Mouse (Mus musculus) CD4-positive helper T cell, adult 2 months (primary cell): Measurements from ENCODE around the gene Snx7.

Experiments used
- DNase-seq: peaks from one replicate; pipeline ENCODE4 v3.0.0-alpha.2; 2012; ENCODE audit warnings: low read depth, missing footprints, low spot score

The Snx7 gene

DNA sequence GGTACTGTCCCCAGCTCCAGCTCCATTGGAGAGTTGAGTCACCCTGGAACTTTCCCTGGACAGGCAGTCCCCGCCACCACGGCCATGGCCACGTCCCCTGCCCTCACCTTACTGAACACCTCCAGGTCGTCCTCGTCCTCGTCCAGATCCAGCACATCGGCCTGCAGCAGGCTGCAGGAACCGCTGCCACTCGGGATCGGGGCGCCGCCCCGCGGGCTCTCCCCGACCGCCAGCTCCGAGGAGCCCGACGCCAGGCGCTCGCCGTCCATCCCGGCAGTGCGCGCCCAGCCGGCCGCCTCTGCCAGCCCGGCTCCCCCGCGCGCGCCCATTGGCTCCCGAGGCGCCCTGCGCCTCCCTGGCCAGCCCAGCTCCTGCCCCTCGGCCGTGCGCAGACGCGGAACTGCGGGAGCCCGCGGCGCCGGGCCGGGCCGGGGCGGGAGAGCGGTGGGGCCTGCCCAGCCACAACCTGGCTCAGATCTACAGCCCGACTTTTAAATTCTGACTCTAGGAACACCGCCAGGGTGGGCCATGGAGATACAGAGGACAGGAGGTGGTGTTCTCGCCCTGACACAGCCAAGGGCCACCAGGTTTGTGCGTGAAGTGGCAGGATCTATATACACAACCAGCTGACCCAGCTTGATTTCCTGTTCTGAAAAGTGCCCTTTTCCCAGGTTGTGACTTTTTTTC lies at the start of gene Snx7:
Snx7 (minus strand) TSS at position 300 of the 687 bp plus-strand sequence.
- no peak for DNase-seq

DNA sequence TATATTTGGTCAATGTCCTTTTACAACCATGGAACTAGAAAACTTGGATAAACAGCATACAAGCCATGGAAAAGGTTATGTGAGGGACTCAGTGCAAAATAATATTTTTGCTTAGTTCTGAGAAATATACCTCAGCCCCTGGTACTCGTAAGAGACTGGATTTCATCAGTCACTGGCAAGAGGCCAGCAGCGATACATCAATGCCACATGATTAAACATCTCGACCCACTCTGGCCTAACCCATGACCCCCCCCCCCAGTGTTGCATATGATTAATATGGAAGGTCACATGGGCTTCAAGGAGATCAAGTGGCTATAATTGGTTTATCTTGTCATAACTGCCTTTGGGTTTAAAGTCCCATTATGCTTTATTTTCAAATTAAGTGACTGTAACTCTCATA lies 46.7 kb upstream of the Snx7 start:
- DNase-seq: no peak

DNA sequence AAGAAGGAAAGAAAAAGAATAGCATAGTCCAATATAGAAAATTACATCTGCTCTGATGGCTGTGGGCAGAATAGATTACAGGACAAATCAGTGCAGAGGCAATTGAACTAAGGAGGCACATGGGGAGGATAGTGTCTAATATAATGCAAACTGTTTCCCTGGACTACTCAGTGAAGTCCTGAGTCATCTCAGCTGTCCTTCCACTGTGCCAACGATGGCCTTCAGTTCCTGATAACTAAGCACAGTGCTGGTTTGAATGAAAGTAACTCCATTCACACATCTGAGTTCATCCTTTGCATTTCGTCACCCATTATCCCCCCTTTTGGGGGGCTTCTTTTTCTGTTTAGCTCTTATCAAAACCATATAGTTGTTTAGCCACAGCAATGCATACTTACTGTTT lies 25.0 kb upstream of the Snx7 start:
- DNase-seq: no peak

DNA sequence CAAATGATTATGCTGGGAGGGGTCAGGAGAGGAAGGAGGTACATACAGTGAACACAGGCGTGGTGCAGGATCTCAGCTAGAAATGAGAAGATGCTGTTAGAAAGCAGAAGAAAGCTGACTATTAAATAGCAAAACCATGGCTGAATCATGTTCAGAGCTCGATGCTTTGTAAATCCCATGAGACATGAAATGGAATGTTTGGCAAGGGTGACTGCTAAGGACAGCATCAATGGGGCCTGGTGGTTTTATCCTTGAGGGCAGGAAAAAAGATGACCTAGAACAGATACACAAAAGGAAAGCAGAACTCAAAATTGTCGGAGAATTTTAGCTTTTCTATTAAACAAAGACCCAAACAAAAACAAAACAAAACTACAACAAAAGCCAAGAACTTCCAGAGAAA lies 6.7 kb upstream of the Snx7 start:
- DNase-seq: no peak

DNA sequence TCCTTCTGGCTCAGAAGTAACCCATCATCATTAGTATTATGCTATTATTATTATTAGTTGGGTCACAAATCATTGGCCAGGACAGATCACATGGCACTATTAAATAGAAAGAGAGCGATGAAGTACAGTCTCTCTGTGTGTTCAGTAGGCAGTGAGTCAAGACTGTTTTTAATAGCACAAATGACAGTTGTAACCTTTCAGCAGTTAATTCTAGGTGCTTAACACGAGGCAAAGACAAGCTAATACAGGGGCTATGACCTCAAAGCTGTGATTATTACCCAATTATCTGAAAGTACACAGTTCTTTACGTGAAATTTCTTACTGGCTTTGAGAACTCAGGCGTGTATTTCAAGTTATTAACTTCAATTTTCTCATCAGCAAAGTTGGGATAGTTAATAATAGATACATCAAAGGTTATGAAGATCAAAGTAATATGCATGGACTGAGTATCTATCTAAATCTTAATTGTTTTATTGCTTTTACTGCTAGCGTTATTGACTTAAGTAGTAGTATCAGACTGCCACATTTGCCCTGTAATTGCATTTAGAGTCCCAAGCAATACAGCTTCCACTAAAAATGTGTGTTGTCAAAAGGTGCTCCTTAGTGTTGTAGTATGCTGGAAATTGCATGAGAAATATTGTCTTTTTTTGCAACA lies 4.6 kb upstream of the Snx7 start:
- no peak for DNase-seq

DNA sequence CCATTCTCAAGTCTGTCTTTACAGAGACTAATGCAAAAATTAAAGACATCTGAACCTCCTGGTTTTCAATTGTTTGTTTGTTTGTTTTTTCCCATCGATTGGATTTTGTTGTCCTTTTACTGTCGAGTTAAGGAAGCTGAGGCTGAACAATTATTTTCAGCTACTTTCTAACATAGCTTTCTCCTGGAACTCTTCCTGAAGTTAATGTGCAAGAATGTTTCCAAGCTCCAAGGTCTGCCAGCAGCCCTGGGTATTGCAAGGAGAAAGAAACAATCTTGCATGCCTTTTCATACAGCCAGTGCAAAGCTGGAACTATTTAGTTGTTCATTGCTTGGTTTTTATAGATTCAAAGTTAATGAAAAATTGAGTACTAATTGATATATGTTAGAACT lies 584 bp upstream of the Snx7 start:
- DNase-seq: no peak

DNA sequence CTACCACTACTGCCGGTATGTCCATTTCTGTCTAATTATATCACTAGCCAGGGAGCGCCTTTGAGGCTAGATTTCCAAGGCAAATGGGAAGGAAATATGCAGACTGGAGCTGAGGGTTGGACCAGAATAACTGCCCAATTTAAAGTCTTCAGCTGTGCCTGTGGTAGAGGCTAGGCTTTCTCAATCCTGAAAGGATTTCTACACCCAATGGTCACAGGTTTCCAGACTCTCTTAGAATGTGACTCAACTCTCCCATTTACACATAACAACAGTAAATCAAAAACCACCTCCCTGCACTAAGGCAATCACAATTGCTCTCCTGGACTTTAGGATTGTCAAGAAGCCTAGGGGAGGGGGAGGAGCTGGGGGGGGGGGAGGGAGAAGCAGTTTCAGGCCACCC lies 645 bp downstream of the Snx7 start:
- no peak for DNase-seq

DNA sequence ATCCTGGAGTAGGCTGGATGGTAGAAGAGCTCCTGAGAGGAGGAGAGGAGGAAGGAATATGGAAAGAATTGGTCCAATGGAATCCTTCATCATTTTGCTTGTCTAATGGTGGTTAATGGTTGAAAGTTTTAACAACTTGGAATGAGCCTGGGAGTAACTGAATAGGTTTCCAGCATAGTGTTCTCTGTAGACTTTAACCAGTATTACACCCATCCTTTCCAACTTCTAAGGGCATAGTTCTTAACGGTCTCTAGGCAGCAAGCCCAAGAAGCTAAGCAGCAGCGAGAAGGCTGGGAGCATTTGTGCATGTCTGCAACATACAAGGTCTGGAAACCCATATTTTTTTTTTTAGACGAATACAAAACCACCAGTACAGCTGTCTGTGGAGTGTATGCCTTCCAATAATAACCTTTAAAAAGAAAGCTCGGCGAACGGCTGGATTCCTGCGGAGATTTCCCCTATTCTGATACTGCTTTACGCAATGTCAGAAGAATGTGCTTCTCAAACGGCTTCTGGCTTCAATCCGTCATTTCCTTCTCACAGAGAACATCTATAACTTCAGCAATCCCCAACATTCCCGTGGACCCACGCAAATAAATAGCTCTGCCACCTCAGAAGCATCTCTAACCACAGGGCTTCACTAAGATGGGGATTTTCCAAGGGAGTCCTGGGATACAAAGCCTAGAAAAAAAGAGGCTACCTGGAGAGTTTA lies 1.9 kb downstream of the Snx7 start:
- DNase-seq: no peak

DNA sequence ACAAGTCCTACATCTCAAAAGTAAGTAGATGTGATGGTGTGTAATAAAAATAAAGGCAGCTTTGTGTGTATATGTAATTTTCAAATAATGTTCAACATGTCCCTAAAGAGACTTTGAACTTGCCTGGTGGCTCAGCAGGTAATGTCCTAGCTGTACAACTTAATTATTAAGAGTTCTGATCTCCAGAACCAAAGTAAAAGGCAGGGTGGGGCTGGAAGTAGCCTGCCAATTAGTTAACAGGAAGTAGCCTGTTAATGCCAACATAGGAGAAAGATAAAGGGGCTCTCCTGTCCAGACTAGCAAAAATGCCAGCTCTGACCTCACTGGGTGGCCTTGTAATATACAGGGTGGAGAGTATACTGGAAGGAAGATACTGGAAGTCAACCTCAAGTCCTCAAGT lies 3.1 kb downstream of the Snx7 start:
- DNase-seq: no peak

DNA sequence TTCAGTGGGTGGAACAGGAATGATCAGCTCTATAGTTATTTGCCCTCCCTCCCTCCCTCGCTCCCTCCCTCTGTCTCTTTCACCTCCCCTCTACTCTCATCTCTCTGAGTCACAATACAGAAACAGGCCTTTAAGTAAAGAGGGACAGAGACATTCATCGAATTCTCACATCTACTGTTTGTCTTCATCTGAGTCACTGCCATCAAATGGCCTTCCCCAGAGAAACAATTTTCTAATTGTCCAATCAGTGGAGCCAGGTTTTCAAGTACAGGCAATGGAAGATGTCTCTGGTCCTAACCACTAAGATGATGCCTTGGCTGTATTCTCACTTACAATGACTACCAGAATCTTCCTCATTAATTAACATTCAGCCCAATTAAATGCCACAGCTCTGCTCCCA lies 5.8 kb downstream of the Snx7 start:
- DNase-seq: no peak

DNA sequence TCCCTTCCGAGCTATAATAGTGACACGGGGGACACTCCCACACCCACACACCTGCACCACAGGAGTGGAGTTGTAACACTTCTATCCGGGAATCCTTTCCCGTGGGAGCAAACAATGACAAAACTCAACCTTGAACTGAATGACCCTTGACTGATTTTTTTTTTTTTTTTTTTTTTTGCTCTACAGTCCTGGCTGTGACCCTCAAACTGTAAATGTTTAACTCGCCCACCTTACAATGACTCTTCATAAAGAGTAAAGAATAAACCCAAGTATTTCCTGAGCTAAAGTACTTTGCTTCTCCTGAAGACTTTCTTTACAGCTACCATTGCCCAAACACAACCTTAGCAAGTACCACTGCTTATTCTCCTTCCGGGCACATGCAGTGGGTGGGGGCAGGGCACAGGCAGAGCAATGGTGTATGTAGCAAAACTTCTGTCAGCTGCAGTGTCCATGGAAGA lies 6.7 kb downstream of the Snx7 start:
- DNase-seq: no peak

DNA sequence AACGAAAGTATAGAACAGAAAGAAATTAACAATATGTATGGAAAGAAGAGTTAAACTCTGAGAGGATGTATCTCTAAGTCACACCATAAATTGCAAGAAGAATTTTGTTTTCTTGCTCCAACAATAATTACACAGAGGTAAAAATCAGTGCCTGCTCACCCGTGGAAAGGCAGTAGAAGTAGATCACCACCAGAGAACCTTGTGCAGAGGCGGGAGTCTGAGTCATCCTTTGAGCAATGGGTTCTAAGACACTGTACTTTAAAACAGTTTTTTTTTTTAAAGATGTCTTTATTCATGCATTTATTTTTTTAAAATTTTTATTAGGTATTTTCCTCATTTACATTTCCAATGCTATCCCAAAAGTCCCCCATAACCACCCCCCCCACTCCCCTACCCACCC lies 9.7 kb downstream of the Snx7 start:
- DNase-seq: no peak

DNA sequence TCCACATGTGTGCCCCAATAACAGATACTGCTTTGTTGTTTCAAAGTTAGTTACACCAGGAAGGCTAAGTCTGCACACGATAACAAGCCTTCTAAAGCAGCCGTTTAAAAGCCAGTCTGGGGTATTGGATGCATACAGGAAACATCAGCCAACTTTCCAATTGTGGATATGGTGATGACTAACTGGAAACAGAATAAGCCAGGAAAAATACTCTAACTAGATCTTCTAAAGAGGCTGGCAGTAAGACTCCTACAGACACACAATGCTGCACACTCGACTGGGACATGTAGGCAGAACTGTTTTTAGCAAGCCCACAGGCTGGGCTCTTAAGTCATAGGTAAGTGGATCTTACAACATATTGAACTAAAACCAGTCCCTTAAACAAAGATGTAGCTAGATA lies 15.0 kb downstream of the Snx7 start:
- DNase-seq: no peak

DNA sequence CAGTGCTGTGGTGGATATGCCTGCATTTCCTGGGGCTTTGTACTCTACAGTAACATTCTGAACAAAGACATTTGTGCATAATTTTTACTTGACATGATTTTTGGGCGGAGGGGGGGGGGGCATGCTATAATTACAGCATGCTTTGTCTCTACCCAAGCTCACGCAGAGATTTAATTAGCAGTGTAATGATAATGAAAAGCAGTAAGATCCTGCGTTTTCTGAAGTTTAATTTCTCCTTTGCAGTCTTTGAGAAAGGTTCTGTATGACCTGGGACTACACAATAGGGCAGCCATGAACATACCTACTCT lies 16.7 kb downstream of the Snx7 start:
- no peak for DNase-seq

DNA sequence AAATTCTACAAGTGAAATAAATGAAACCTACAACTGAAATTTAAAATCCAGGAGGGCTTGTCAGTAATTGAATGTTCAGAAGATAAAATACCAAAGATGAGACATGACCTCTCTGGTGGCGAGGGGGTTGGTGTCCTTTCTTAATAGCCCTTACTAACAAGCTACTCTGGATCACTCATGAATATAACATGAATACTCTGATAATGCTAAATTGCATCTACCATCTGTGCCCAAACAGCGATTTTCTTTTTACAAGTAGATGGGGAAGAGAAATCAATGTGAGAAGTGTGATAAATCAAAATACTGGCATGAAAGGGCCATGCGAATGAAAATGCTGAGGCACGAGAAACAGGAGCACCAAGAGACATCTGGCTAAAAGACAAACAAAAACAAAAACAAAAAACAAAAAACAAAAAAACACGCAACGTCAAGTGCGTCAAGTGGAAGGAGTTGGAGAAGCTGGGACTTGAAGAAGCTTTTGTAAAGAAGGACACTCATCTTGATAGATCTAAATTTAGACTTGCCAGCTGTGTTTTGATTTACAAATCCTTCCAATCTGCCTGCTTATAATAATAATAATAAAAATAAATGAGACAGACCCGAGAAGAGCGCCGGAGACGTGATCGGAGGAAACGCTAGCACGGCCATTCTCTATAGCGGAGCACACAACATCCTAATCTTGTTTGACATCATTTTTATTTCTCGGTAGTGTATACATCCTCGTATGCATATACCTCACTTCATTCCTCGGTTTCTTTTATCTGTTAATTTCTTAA lies 17.3 kb downstream of the Snx7 start:
- DNase-seq: no peak

DNA sequence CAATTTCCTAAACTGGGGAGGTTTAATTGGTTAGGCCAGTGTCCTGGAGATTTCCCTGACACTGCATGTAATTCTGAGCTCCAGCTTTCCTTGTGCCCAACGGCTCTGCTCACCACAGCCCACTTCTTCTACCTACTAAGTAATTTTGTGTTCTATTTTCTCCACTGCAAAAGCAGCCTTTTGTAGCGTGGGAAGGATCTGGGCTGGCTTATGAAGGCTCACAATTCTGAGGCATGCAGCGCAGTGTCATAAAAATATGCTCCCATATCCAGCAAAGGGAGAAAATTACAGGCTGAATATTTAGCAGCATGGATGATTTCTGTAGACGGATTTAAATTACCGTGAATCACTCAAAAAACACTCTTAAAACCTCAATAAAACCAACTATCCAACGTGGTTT lies 19.9 kb downstream of the Snx7 start:
- DNase-seq: no peak

DNA sequence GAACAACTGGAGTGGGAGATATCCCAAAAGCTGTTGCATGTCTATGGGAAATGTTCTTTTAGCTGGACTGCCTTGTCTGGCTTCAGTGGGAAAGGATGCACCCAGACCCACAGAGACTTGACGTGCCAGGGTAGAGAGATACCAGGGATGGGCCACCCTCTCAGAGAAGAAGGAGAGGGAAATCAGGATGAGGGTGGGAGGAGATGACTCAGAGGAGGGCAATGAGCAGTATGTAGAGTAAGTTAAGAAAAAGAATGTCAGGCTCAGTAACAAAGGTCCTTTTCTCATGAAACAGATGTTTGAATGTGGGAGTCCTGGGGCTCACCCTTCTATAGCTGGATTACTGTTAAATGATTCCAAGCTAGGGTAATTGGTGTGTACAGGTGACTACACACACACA lies 26.1 kb downstream of the Snx7 start:
- no peak for DNase-seq

DNA sequence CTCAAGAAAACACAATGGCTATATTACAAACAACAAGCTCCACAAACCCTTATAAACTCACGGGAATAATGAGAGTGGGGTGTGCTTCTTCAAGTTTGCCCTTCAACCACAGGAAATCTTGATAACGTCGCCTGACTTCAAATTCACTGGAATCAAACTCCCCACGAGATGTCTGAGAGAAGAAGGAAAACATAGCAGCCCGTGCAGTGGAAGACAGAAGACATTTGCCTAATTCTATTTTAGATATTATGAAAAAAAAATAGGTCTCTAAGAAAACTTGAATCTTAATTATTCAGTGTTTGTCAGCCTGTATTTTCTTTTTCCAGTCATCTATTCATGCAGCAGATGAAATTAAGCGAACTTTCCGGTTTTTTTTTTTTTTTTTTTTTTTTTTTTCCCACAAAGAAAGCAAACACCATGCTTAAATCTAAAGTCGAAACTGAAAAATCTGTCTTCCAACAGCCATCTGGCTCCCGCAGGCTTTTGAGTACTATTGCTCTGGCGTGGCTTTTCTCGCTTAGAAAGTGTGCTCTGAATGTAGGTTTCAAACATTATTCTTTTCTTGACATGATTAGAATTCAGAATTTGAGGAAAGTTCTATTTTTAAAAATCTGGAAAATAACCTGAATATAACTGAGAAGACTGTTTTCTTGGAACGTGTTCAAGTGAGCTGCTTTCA lies 28.7 kb downstream of the Snx7 start:
- no peak for DNase-seq

DNA sequence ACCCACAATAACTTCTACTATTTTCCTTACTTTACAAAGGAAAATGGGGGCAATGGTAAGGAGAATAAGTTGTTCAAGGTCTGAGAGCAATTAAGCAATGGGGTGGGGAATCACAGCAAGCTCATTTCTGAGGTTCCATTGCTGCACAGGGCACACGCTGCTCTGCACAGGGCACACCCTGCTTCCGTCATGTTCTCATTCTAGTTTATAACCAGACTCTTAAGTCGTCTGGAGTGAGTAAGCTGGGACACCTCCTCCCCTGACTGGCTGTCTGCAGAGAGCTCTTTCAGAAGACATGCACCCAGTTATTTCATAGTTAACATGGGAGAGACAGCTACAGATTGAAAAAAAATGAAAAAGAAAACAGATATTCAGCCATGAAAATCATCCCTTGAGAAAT lies 30.7 kb downstream of the Snx7 start:
- DNase-seq: no peak

DNA sequence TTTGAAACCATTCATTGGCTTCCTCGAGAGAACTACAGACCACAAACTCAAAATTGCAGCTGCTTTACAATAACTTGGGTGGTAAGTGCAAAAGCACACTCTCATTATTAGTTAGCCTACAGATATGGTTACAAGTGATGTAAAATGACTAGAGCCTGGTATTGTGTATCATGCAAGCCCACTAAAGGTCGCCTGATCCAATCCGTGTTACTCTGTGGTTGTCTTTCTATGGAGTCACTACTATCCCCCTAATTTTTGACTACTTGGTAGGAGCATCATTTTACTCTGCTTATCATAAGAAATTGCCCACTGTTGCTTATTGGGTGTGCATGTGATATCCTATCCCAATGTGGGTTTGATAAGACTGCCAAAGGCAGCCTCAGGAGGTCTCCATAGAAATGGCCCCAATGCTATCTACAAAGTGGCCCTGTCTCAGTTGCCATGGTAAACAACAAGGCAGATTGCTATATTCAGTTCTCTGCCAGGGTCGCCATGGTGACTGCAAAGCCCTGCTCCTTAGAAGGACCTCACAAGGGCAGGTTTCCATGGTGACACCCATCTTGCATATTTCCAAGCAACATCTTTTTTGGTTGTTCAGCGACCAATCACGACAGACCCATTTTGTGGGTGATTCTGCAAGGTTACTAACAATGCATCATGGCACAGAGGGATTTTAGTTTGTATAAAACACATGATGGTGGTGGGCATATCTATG lies 42.1 kb downstream of the Snx7 start:
- no peak for DNase-seq

DNA sequence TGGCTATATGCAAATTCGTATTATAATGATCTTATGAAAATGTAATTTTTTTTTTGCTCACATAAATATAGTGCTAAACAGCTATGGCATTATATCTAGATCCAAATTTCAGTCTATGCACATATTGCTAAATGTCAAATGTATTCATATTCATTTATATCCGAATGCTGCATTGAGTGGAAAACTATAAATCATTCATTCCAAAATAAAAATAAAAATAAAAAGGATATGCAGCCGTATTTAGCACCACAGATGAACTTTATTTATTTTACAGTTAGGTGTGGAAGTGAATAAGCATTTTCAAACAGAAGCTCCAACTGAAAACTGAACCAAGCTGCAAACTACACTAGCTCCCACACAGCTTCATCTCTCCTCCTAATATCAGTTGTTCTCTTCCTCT lies 45.5 kb downstream of the Snx7 start:
- DNase-seq: no peak
